Mouse (Mus musculus): ENCODE measurements around the gene Emilin1. TPM values are rescaled to one million over a fixed set of nuclear protein-coding genes. Genes with fewer than 3 reads are reported as not detected.

The Emilin1 gene
- polyA plus RNA-seq, 1 experiment from 2014 or later: 125 TPM

DNA sequence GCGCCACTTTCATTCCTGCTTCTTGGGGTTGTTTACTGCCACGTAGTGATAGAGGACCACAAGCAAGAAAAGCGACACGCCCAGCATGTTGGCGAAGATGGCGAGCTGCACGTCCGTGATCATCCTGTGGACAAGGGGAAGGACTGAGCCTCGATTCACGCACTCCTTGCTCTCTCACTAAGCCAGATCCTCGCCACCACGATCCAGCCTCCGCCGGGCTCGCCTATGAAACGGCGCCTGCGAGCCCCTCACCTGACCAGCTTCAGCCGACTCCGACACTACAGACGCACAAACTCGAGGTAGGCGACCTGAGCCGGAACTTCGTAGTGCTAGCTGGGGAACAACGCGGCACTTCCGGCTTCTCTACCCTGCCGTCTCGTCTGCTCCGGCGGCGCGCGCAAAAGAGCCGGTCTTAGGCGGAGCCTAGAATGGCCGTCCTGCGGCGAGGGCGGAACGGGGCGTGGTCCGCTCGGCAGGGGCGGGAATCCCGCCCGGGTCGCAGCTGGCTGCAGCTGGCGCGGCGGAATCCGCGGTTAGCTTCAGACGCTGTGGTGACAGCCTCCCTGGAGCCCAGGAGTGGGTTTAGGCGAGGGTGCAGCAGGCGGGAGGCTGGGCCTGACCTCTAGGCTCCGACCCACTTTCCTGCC is 5.7 kb upstream of the Emilin1 start, which contains the start of gene Ost4:
Gene Ost4, minus strand, starts transcription at position 376 of the 647 bp plus-strand sequence.
- Histone ChIP-seq H3K9ac (peak within 1 kb of the TSS; percentile 73), H3K27me3 (no peaks in the 10 kb centered on the region), H3K27ac (peak within 1 kb of the TSS; percentile 95), H3K4me3 (peak within 1 kb of the TSS; percentile 64), H3K36me3 (peaks cover 26% of the 10 kb centered on the region), H3K9me3 (replicated peaks) (no peaks in the 10 kb centered on the region), H3K4me2 (peak within 1 kb of the TSS; percentile 88), H3K4me1 (replicated peaks) (peaks cover 61% of the 10 kb centered on the region)
- WGBS: under 1% methylated on average over 58 of the region's 58 CpGs
- peak; percentile 93 for ATAC-seq (replicated peaks; ENCODE audit: insufficient number of reproducible peaks, insufficient read depth, low FRiP score, low read depth)

- Histone ChIP-seq H3K27ac (peak overlapping the region; percentile 95), H3K9ac (peak overlapping the region; percentile 73)
- 28% methylated on average over 13 of the region's 13 CpGs for WGBS
Observed at GRCm38 (mm10) chr5:30908426-30909299, 4.5 kb upstream of the Emilin1 start.

DNA sequence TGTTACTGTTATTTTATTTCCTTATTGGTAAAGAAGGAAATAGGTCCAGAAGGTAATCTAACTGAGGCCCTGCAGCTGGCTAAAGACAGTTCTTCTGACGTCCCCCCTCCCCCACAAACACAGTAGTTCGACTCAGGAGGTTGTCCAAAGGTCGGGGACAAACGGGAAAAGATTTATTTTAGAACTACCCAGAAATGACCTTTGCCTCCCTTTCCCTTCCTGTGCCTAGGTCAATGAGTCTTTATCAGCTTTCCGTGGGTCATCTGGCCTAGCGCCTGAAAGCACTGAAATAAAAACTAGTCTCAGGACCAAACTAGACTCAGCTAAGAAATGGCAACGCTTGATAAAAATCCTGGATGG is 3.9 kb upstream of the Emilin1 start:
- H3K27me3 ChIP-seq: no peaks in the 10 kb centered on the region
- H3K4me1 ChIP-seq (replicated peaks): peaks cover 72% of the 10 kb centered on the region
- 0 out of 2 replicates have a peak overlapping the region, but pooled peaks have one; percentile 88 for H3K4me2 ChIP-seq
- H3K4me3 ChIP-seq: no peak overlapping the region
- peak overlapping the region; percentile 95 for H3K27ac ChIP-seq
- H3K9ac ChIP-seq: no peak overlapping the region
- H3K36me3 ChIP-seq: peaks cover 19% of the 10 kb centered on the region
- no peaks in the 10 kb centered on the region for H3K9me3 ChIP-seq (replicated peaks)
- WGBS: 22% methylated on average over 7 of the region's 7 CpGs
- no peak for ATAC-seq (replicated peaks; ENCODE audit: insufficient number of reproducible peaks, insufficient read depth, low FRiP score, low read depth)

More at GRCm38 (mm10) chr5:30908426-30909299, 4.5 kb upstream of the Emilin1 start:
- Histone ChIP-seq H3K27me3 (no peaks in the 10 kb centered on the region), H3K4me1 (replicated peaks) (peaks cover 69% of the 10 kb centered on the region), H3K4me2 (peak overlapping the region; percentile 88), H3K9me3 (replicated peaks) (no peaks in the 10 kb centered on the region), H3K4me3 (peak overlapping the region; percentile 64), H3K36me3 (peaks cover 24% of the 10 kb centered on the region)
- ATAC-seq (replicated peaks; ENCODE audit: insufficient number of reproducible peaks, insufficient read depth, low FRiP score, low read depth): peak; percentile 43

- no peak overlapping the region for H3K9ac ChIP-seq
- ATAC-seq (replicated peaks; ENCODE audit: insufficient number of reproducible peaks, insufficient read depth, low FRiP score, low read depth): no peak
- WGBS: 86% methylated on average over 7 of the region's 7 CpGs
- peaks cover 72% of the 10 kb centered on the region for H3K4me1 ChIP-seq (replicated peaks)
- H3K27ac ChIP-seq: peak overlapping the region; percentile 95
- no peaks in the 10 kb centered on the region for H3K27me3 ChIP-seq
- no peak overlapping the region for H3K4me3 ChIP-seq
- no peak overlapping the region for H3K4me2 ChIP-seq
- H3K9me3 ChIP-seq (replicated peaks): no peaks in the 10 kb centered on the region
- H3K36me3 ChIP-seq: peaks cover 13% of the 10 kb centered on the region
Observed at GRCm38 (mm10) chr5:30909863-30910262, 3.3 kb upstream of the Emilin1 start.

DNA sequence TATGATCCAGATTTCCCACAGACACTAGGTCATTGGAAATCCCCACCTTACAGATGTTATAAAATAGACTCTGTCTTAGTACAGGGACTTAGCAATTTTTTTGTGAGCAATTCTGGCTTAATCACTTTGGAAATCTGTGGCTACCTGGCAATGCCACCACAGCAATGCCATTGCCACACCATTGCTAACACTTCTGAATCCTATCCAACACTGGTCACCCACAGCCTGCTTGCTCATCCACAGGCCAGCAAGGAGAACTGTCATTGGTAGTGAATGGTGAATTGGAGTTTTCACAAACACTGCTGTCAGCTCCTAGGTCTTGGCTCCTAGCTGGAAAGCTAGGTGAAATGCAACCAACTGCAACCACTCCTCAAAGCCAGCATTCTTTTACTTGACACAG is 2.7 kb upstream of the Emilin1 start:
- H3K9me3 ChIP-seq (replicated peaks): no peaks in the 10 kb centered on the region
- no peak overlapping the region for H3K9ac ChIP-seq
- peaks cover 71% of the 10 kb centered on the region for H3K4me1 ChIP-seq (replicated peaks)
- H3K4me3 ChIP-seq: no peak overlapping the region
- H3K4me2 ChIP-seq: no peak overlapping the region
- no peak for ATAC-seq (replicated peaks; ENCODE audit: insufficient number of reproducible peaks, insufficient read depth, low FRiP score, low read depth)
- H3K36me3 ChIP-seq: peaks cover 7% of the 10 kb centered on the region; the same call in 1 of the 2 replicates
- no peaks in the 10 kb centered on the region for H3K27me3 ChIP-seq
- peak overlapping the region; percentile 50; the same call in 1 of the 2 replicates for H3K27ac ChIP-seq

GRCm38 (mm10) chr5:30912156-30912555 is 1.0 kb upstream of the Emilin1 start:
- peaks cover 70% of the 10 kb centered on the region for H3K4me1 ChIP-seq (replicated peaks)
- 41% methylated on average over 5 of the region's 5 CpGs for WGBS
- H3K4me2 ChIP-seq: no peak overlapping the region
- no peaks in the 10 kb centered on the region for H3K27me3 ChIP-seq
- 0 out of 2 replicates have a peak overlapping the region, but pooled peaks have one; percentile 16 for H3K9ac ChIP-seq
- no peaks in the 10 kb centered on the region for H3K9me3 ChIP-seq (replicated peaks)
- no peak overlapping the region for H3K4me3 ChIP-seq
- ATAC-seq (replicated peaks; ENCODE audit: insufficient number of reproducible peaks, insufficient read depth, low FRiP score, low read depth): no peak
- H3K36me3 ChIP-seq: peaks cover 2% of the 10 kb centered on the region; the same call in 1 of the 2 replicates
- peak overlapping the region; percentile 94 for H3K27ac ChIP-seq

- ATAC-seq (replicated peaks; ENCODE audit: insufficient number of reproducible peaks, insufficient read depth, low FRiP score, low read depth): no peak
- Histone ChIP-seq H3K27ac (peak overlapping the region; percentile 94), H3K4me3 (peak overlapping the region; percentile 55), H3K4me2 (peak overlapping the region; percentile 74), H3K9ac (peak overlapping the region; percentile 64), H3K27me3 (no peaks in the 10 kb centered on the region), H3K9me3 (replicated peaks) (no peaks in the 10 kb centered on the region), H3K4me1 (replicated peaks) (peaks cover 64% of the 10 kb centered on the region), H3K36me3 (peaks cover 10% of the 10 kb centered on the region; the same call in 1 of the 2 replicates)
- 44% methylated on average over 7 of the region's 7 CpGs for WGBS
Observed at GRCm38 (mm10) chr5:30914101-30914635, 966 bp downstream of the Emilin1 start.

DNA sequence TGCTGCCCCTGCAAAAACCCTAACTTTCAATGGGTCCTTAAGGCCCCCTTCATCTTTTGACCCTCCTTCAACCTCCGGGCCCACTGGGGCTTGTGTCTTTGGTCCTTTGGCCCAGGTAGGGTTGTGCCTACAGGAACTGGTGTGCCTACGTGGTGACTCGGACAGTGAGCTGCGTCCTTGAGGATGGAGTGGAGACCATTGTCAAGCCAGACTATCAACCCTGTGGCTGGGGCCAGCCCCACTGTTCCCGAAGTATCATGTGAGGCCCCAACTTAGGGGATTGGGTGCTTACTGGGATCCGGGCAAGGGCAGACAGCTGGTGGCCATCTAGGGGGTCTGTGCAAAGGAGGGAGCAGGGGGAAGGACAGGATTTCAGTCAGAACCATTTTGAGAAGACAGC is 1.6 kb downstream of the Emilin1 start:
- 53% methylated on average over 6 of the region's 6 CpGs for WGBS
- ATAC-seq (replicated peaks; ENCODE audit: insufficient number of reproducible peaks, insufficient read depth, low FRiP score, low read depth): no peak
- Histone ChIP-seq H3K9ac (peak overlapping the region; percentile 64), H3K4me3 (peak overlapping the region; percentile 55), H3K9me3 (replicated peaks) (no peaks in the 10 kb centered on the region), H3K36me3 (peaks cover 12% of the 10 kb centered on the region; the same call in 1 of the 2 replicates), H3K27me3 (no peaks in the 10 kb centered on the region), H3K4me1 (replicated peaks) (peaks cover 61% of the 10 kb centered on the region), H3K4me2 (peak overlapping the region; percentile 74), H3K27ac (peak overlapping the region; percentile 94)

DNA sequence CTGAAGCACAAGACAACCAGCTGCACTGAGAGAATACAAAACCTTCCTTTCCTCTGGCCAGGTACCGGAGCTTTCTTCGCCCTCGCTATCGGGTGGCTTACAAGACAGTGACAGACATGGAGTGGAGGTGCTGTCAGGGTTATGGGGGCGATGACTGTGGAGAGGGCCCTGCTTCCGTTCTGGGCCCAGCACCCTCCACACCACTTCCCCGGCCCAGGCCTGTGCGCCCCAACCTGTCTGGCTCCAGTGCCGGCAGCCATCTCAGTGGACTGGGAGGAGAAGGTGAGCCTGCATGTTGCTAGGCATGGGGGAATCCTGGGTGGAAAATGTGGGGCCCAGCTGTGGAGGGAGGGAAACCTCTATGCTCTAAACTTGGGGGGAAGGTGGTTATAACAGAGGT is 2.3 kb downstream of the Emilin1 start:
- H3K4me1 ChIP-seq (replicated peaks): peaks cover 65% of the 10 kb centered on the region
- peak overlapping the region; percentile 74 for H3K4me2 ChIP-seq
- H3K36me3 ChIP-seq: peaks cover 12% of the 10 kb centered on the region; the same call in 1 of the 2 replicates
- WGBS: 48% methylated on average over 9 of the region's 9 CpGs
- no peak for ATAC-seq (replicated peaks; ENCODE audit: insufficient number of reproducible peaks, insufficient read depth, low FRiP score, low read depth)
- peak overlapping the region; percentile 94 for H3K27ac ChIP-seq
- no peaks in the 10 kb centered on the region for H3K9me3 ChIP-seq (replicated peaks)
- no peaks in the 10 kb centered on the region for H3K27me3 ChIP-seq
- peak overlapping the region; percentile 55 for H3K4me3 ChIP-seq
- peak overlapping the region; percentile 64 for H3K9ac ChIP-seq

DNA sequence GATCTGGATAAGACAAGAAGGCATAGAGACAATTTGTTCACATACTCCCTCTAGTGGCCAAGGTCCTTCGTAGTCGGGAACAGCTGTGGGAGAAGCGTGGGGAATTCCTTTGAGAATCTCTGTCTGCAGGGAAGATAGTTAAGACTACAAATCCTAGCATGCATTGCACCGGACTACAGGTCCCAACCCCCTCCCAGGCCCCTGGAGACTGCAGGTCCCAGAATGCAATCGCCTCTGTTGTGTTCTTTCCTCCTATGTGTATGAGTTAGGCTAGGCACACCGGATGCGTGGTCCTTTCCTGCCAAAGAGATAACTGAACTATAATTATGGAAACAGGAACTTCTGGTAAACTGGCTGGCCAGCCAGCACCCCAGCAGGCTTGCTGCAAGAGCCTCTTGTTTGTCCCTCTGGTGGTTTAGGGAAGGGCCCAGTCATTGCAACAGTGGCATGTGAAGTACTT is 2.8 kb downstream of the Emilin1 start:
- Histone ChIP-seq H3K4me3 (peak overlapping the region; percentile 55), H3K4me1 (replicated peaks) (peaks cover 66% of the 10 kb centered on the region), H3K4me2 (peak overlapping the region; percentile 74), H3K9ac (peak overlapping the region; percentile 64; the same call in 1 of the 2 replicates), H3K27me3 (no peaks in the 10 kb centered on the region), H3K9me3 (replicated peaks) (no peaks in the 10 kb centered on the region), H3K27ac (peak overlapping the region; percentile 94), H3K36me3 (peaks cover 12% of the 10 kb centered on the region; the same call in 1 of the 2 replicates)
- 0% methylated on average over 7 of the region's 7 CpGs for WGBS
- ATAC-seq (replicated peaks; ENCODE audit: insufficient number of reproducible peaks, insufficient read depth, low FRiP score, low read depth): peak; percentile 76

DNA sequence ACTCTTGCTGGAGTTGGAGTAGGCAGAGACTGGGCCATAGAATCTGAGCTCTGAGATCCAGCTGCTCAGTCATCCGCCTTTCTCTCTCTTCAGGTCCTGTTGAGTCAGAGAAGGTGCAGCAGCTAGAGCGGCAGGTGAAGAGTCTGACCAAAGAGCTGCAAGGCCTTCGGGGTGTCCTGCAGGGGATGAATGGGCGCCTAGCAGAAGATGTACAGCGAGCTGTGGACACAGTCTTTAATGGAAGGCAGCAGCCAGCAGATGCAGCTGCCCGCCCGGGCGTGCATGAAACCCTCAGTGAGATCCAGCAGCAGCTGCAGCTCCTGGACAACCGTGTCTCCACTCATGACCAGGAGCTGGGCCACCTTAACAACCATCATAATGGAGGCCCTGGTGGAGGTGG is 3.6 kb downstream of the Emilin1 start:
- Histone ChIP-seq H3K27me3 (no peaks in the 10 kb centered on the region), H3K4me1 (replicated peaks) (peaks cover 63% of the 10 kb centered on the region)

More for the DNA sequence above, 3.6 kb downstream of the Emilin1 start:
- 93% methylated on average over 9 of the region's 9 CpGs for WGBS
- no peak for ATAC-seq (replicated peaks; ENCODE audit: insufficient number of reproducible peaks, insufficient read depth, low FRiP score, low read depth)
- peaks cover 12% of the 10 kb centered on the region; the same call in 1 of the 2 replicates for H3K36me3 ChIP-seq
- H3K4me3 ChIP-seq: no peak overlapping the region
- H3K9ac ChIP-seq: no peak overlapping the region
- H3K9me3 ChIP-seq (replicated peaks): no peaks in the 10 kb centered on the region
- H3K27ac ChIP-seq: peak overlapping the region; percentile 94
- no peak overlapping the region for H3K4me2 ChIP-seq
